Mouse (Mus musculus): ENCODE results near the gene Tns3.

The Tns3 gene

GRCm38 (mm10) chr11:8440221-8440620 is 224.1 kb downstream of the Tns3 start:
- DNase-seq (ENCODE audit: low read depth, low spot score): no peak

- no peak for DNase-seq (ENCODE audit: low read depth, low spot score)
These were observed 225.3 kb downstream of the Tns3 start for GRCm38 (mm10) chr11:8439035-8439434.

- no peak for DNase-seq (ENCODE audit: low read depth, low spot score)
These were observed 226.1 kb downstream of the Tns3 start for GRCm38 (mm10) chr11:8438269-8438668.

- DNase-seq (ENCODE audit: low read depth, low spot score): no peak
These were observed 229.2 kb downstream of the Tns3 start for GRCm38 (mm10) chr11:8435101-8435500.

- no peak for DNase-seq (ENCODE audit: low read depth, low spot score)
These were observed 230.0 kb downstream of the Tns3 start for GRCm38 (mm10) chr11:8434366-8434765.

- no peak for DNase-seq (ENCODE audit: low read depth, low spot score)
These were observed 230.9 kb downstream of the Tns3 start for GRCm38 (mm10) chr11:8433443-8433842.

- DNase-seq (ENCODE audit: low read depth, low spot score): no peak
These were observed 231.4 kb downstream of the Tns3 start for GRCm38 (mm10) chr11:8432941-8433340.

- peak; percentile 57 for DNase-seq (ENCODE audit: low read depth, low spot score)
These were observed 236.7 kb downstream of the Tns3 start for GRCm38 (mm10) chr11:8427660-8428059.

GRCm38 (mm10) chr11:8425226-8425570 is 239.1 kb downstream of the Tns3 start:
- DNase-seq (ENCODE audit: low read depth, low spot score): no peak

GRCm38 (mm10) chr11:8424342-8425225 is 239.8 kb downstream of the Tns3 start:
- DNase-seq (ENCODE audit: low read depth, low spot score): peak; percentile 77

GRCm38 (mm10) chr11:8405225-8405899 is 259.0 kb downstream of the Tns3 start:
- DNase-seq (ENCODE audit: low read depth, low spot score): peak; percentile 46

- no peak for DNase-seq (ENCODE audit: low read depth, low spot score)
These were observed 263.0 kb downstream of the Tns3 start for GRCm38 (mm10) chr11:8401328-8401727.

- no peak for DNase-seq (ENCODE audit: low read depth, low spot score)
These were observed 268.0 kb downstream of the Tns3 start for GRCm38 (mm10) chr11:8396329-8396728.

GRCm38 (mm10) chr11:8391564-8391963 is 272.8 kb downstream of the Tns3 start:
- DNase-seq (ENCODE audit: low read depth, low spot score): peak; percentile 44

- DNase-seq (ENCODE audit: low read depth, low spot score): peak; percentile 71
These were observed 278.4 kb downstream of the Tns3 start for GRCm38 (mm10) chr11:8385891-8386405.
